Mouse (Mus musculus): ENCODE results near the gene Zscan2. TPM values are rescaled to one million over a fixed set of nuclear protein-coding genes. Genes with fewer than 3 reads are reported as not detected.

The Zscan2 gene
- polyA plus RNA-seq (2012; rRNA removed): 4.3 and 6.5 TPM in 2 replicates

GRCm38 (mm10) chr7:80860729-80861274, at the start of gene Zscan2:
TSS of gene Zscan2 (plus strand) at chr7:80860920.
- peak within 1 kb of the TSS; percentile 92 for H3K4me3 ChIP-seq (ENCODE audit: extremely low read depth, insufficient read depth, insufficient read length)
- peak; percentile 85 to 88 for DNase-seq (ENCODE audit: low read depth in 1 of 2, low spot score in 2 of 2)
- peaks cover 9% of the 10 kb centered on the region; the same call in 1 of the 2 replicates for H3K4me1 ChIP-seq (ENCODE audit: control insufficient read depth, insufficient read depth, insufficient read length)
- no peak; the same call in 1 of the 2 replicates for TF ChIP-seq POLR2A (IDR thresholded peaks at IDR 0.05; ENCODE audit: low read depth, low read length)
- TF ChIP-seq CTCF (IDR thresholded peaks at IDR 0.05; ENCODE audit: extremely low read depth, insufficient read depth, insufficient read length, insufficient replicate concordance): no peak
- no peaks in the 10 kb centered on the region for H3K36me3 ChIP-seq (ENCODE audit: control insufficient read depth, insufficient read depth, low read length)
- no peaks in the 10 kb centered on the region for H3K27me3 ChIP-seq (ENCODE audit: control insufficient read depth, insufficient read depth, low read length)
- H3K27ac ChIP-seq (ENCODE audit: insufficient read depth, low read length): peak within 1 kb of the TSS; percentile 69
- whole genome bisulfite sequencing: under 1% methylated on average over 40 of the region's 40 CpGs

DNA sequence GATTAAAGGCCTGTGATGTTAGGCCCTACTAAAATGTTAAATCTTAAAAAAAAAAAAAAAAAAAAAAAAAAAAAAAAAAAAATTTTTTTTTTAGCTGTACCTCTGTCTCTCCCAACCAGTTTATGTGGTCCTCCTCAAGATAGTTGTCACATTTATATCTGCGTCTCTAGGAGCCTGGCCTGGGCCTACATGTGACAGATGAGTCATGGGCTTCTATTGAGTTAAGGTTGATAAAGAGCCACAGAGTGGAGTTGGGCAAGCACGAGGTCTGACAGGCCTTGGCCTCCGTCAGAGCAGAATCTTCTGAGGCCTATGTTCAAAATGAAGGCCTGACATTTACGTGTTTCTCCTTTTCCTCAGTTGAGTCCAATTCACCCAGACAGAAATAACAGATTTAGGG, 47.3 kb upstream of the Zscan2 start:
- no peak for DNase-seq (ENCODE audit: low read depth in 1 of 2, low spot score in 2 of 2)
- no peak overlapping the region for H3K27ac ChIP-seq (ENCODE audit: insufficient read depth, low read length)
- H3K4me3 ChIP-seq (ENCODE audit: extremely low read depth, insufficient read depth, insufficient read length): no peak overlapping the region
- no peaks in the 10 kb centered on the region for H3K27me3 ChIP-seq (ENCODE audit: control insufficient read depth, insufficient read depth, low read length)
- WGBS: 82% methylated on average over 4 of the region's 4 CpGs
- no peaks in the 10 kb centered on the region for H3K36me3 ChIP-seq (ENCODE audit: control insufficient read depth, insufficient read depth, low read length)
- TF ChIP-seq POLR2A (IDR thresholded peaks at IDR 0.05; ENCODE audit: low read depth, low read length) (no peak), CTCF (IDR thresholded peaks at IDR 0.05; ENCODE audit: extremely low read depth, insufficient read depth, insufficient read length, insufficient replicate concordance) (no peak)
- no peaks in the 10 kb centered on the region for H3K4me1 ChIP-seq (ENCODE audit: control insufficient read depth, insufficient read depth, insufficient read length)

- no peak overlapping the region for H3K4me3 ChIP-seq (ENCODE audit: extremely low read depth, insufficient read depth, insufficient read length)
Observed at GRCm38 (mm10) chr7:80816641-80817040, 44.1 kb upstream of the Zscan2 start.

DNA sequence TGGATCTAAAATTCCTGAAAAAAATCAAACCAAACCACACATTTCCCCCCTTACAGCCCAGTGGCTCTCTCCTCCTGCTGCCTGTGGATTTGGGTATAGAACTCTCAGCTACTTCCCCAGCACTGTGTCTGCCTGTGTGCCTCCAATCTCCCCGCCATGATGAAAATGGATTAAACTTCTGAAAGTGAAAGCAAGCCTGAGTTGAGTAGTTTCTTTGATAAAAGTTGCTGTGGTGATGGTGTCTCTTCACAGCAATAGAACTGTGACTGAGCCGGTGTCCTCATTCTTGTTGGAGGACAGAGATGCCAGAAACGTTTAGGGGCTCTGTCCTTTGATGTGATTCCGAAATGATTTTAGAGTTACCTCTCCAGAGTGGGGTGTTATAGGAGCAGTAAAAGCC, 39.9 kb upstream of the Zscan2 start:
- H3K4me3 ChIP-seq (ENCODE audit: extremely low read depth, insufficient read depth, insufficient read length): no peak overlapping the region
- TF ChIP-seq CTCF (IDR thresholded peaks at IDR 0.05; ENCODE audit: extremely low read depth, insufficient read depth, insufficient read length, insufficient replicate concordance): no peak
- TF ChIP-seq POLR2A (IDR thresholded peaks at IDR 0.05; ENCODE audit: low read depth, low read length): no peak
- no peak for DNase-seq (ENCODE audit: low read depth in 1 of 2, low spot score in 2 of 2)
- WGBS: 77% methylated on average over 4 of the region's 4 CpGs
- no peaks in the 10 kb centered on the region for H3K36me3 ChIP-seq (ENCODE audit: control insufficient read depth, insufficient read depth, low read length)
- no peaks in the 10 kb centered on the region for H3K27me3 ChIP-seq (ENCODE audit: control insufficient read depth, insufficient read depth, low read length)
- H3K4me1 ChIP-seq (ENCODE audit: control insufficient read depth, insufficient read depth, insufficient read length): no peaks in the 10 kb centered on the region; the same call in 1 of the 2 replicates
- H3K27ac ChIP-seq (ENCODE audit: insufficient read depth, low read length): no peak overlapping the region

More at GRCm38 (mm10) chr7:80816641-80817040, 44.1 kb upstream of the Zscan2 start:
- Histone ChIP-seq H3K36me3 (ENCODE audit: control insufficient read depth, insufficient read depth, low read length) (no peaks in the 10 kb centered on the region), H3K4me1 (ENCODE audit: control insufficient read depth, insufficient read depth, insufficient read length) (no peaks in the 10 kb centered on the region), H3K27ac (ENCODE audit: insufficient read depth, low read length) (no peak overlapping the region), H3K27me3 (ENCODE audit: control insufficient read depth, insufficient read depth, low read length) (no peaks in the 10 kb centered on the region)
- 85% methylated on average over 5 of the region's 5 CpGs for WGBS
- TF ChIP-seq POLR2A (IDR thresholded peaks at IDR 0.05; ENCODE audit: low read depth, low read length) (no peak), CTCF (IDR thresholded peaks at IDR 0.05; ENCODE audit: extremely low read depth, insufficient read depth, insufficient read length, insufficient replicate concordance) (no peak)
- DNase-seq (ENCODE audit: low read depth in 1 of 2, low spot score in 2 of 2): no peak

GRCm38 (mm10) chr7:80823267-80823666, 37.5 kb upstream of the Zscan2 start:
- Histone ChIP-seq H3K4me3 (ENCODE audit: extremely low read depth, insufficient read depth, insufficient read length) (no peak overlapping the region), H3K36me3 (ENCODE audit: control insufficient read depth, insufficient read depth, low read length) (no peaks in the 10 kb centered on the region), H3K4me1 (ENCODE audit: control insufficient read depth, insufficient read depth, insufficient read length) (no peaks in the 10 kb centered on the region; the same call in 1 of the 2 replicates), H3K27me3 (ENCODE audit: control insufficient read depth, insufficient read depth, low read length) (no peaks in the 10 kb centered on the region), H3K27ac (ENCODE audit: insufficient read depth, low read length) (no peak overlapping the region)
- no peak for DNase-seq (ENCODE audit: low read depth in 1 of 2, low spot score in 2 of 2)
- WGBS: 78% methylated on average over 4 of the region's 4 CpGs
- TF ChIP-seq POLR2A (IDR thresholded peaks at IDR 0.05; ENCODE audit: low read depth, low read length): no peak
- TF ChIP-seq CTCF (IDR thresholded peaks at IDR 0.05; ENCODE audit: extremely low read depth, insufficient read depth, insufficient read length, insufficient replicate concordance): no peak

- WGBS: 64% methylated on average over 11 of the region's 11 CpGs
- Histone ChIP-seq H3K4me1 (ENCODE audit: control insufficient read depth, insufficient read depth, insufficient read length) (no peaks in the 10 kb centered on the region; the same call in 1 of the 2 replicates), H3K36me3 (ENCODE audit: control insufficient read depth, insufficient read depth, low read length) (no peaks in the 10 kb centered on the region), H3K27me3 (ENCODE audit: control insufficient read depth, insufficient read depth, low read length) (no peaks in the 10 kb centered on the region), H3K4me3 (ENCODE audit: extremely low read depth, insufficient read depth, insufficient read length) (no peak overlapping the region), H3K27ac (ENCODE audit: insufficient read depth, low read length) (no peak overlapping the region)
- no peak for DNase-seq (ENCODE audit: low read depth in 1 of 2, low spot score in 2 of 2)
- TF ChIP-seq POLR2A (IDR thresholded peaks at IDR 0.05; ENCODE audit: low read depth, low read length) (no peak), CTCF (IDR thresholded peaks at IDR 0.05; ENCODE audit: extremely low read depth, insufficient read depth, insufficient read length, insufficient replicate concordance) (no peak)
Observed at GRCm38 (mm10) chr7:80823875-80824682, 36.6 kb upstream of the Zscan2 start.

All from spleen, adult 2 months (tissue).